Mouse (Mus musculus) liver, embryonic 12.5 days (tissue): ENCODE results near the gene Hist1h2ag. TPM values are rescaled to one million over a fixed set of nuclear protein-coding genes. Genes with fewer than 3 reads are reported as not detected.

Experiments used
- microRNA-seq: library from miRNA; unstranded; fragments of <30 nt; microRNA quantifications from one replicate; pipeline ENCODE4, GENCODE M21; 2017
- polyA plus RNA-seq: library from polyadenylated mRNA; unstranded; fragments of >200 nt; fragmentation: Nextera tagmentation; extraction: Ambion mirVana; gene quantifications from 2 replicates; pipeline ENCODE4 v1.2.1, GENCODE M21; 2016

Hist1h2ag gene
- polyA plus RNA-seq, 1 experiment from 2014 or later = 28.2 TPM

Small RNAs within 50 kb of the gene (microRNA-seq; reads per million reads assigned to microRNA genes)
- gene Gm26300 = not detected
- gene Gm44390 = not detected
- not detected for gene Gm44486

Other genes with a start within 250 kb of the Hist1h2ag start
- gene Hist1h2bq, start 232.7 kb downstream of the Hist1h2ag start, polyA plus RNA-seq = 24.4 and 26.2 TPM in 2 replicates
- gene Hist1h2ao, start 232.5 kb downstream of the Hist1h2ag start, polyA plus RNA-seq = not detected in 2 replicates
- gene Hist1h4m, start 231.2 kb downstream of the Hist1h2ag start, polyA plus RNA-seq = not detected in 2 replicates
- 20.8 and 25.3 TPM in 2 replicates for gene Hist1h4n, start 210.7 kb downstream of the Hist1h2ag start, polyA plus RNA-seq
- 5,867 and 6,049 TPM in 2 replicates for gene Hist1h2ap, start 209.4 kb downstream of the Hist1h2ag start, polyA plus RNA-seq
- gene Hist1h2br, start 209.2 kb downstream of the Hist1h2ag start, polyA plus RNA-seq = 25.4 and 26.3 TPM in 2 replicates
- gene Zfp184, start 97.8 kb downstream of the Hist1h2ag start, polyA plus RNA-seq = 1.9 and 2.5 TPM in 2 replicates
- not detected in 2 replicates for gene Pom121l2, start 61.8 kb downstream of the Hist1h2ag start, polyA plus RNA-seq
- gene Prss16, start 33.2 kb downstream of the Hist1h2ag start, polyA plus RNA-seq = 0.22 and 0.33 TPM in 2 replicates
- 9.3 and 17.8 TPM in 2 replicates for gene Hist1h2ah, start 7.4 kb downstream of the Hist1h2ag start, polyA plus RNA-seq
- 4.4 and 4.8 TPM in 2 replicates for gene Hist1h2bk, start 7.1 kb downstream of the Hist1h2ag start, polyA plus RNA-seq
- 44.1 and 49.4 TPM in 2 replicates for gene Hist1h4i, start 1.6 kb downstream of the Hist1h2ag start, polyA plus RNA-seq
- gene Hist1h2bj, start 270 bp upstream of the Hist1h2ag start, polyA plus RNA-seq = 14.5 and 17.1 TPM in 2 replicates
- gene Vmn1r188, start 41.5 kb upstream of the Hist1h2ag start, polyA plus RNA-seq = not detected in 2 replicates
- gene Vmn1r189, start 62.9 kb upstream of the Hist1h2ag start, polyA plus RNA-seq = not detected in 2 replicates
- not detected in 2 replicates for gene Vmn1r191, start 141.0 kb upstream of the Hist1h2ag start, polyA plus RNA-seq
- not detected in 2 replicates for gene Vmn1r192, start 148.2 kb upstream of the Hist1h2ag start, polyA plus RNA-seq
- not detected in 2 replicates for gene Vmn1r193, start 180.2 kb upstream of the Hist1h2ag start, polyA plus RNA-seq
- gene Vmn1r194, start 201.3 kb upstream of the Hist1h2ag start, polyA plus RNA-seq = not detected in 2 replicates
- not detected in 2 replicates for gene Vmn1r195, start 227.6 kb upstream of the Hist1h2ag start, polyA plus RNA-seq
- gene Vmn1r196, start 247.0 kb upstream of the Hist1h2ag start, polyA plus RNA-seq = not detected in 2 replicates